Mouse (Mus musculus) gastrocnemius, adult 2 months (tissue): ENCODE results near the gene Gmip. TPM values are rescaled to one million over a fixed set of nuclear protein-coding genes. Genes with fewer than 3 reads are reported as not detected.

ENCODE experiments used
- DNase-seq: peaks from one replicate; pipeline ENCODE4 v3.0.0; 2022
- H3K27ac ChIP-seq: fragments of 200-600 bp; 2 replicates; pipeline ENCODE4 v1.8.1; 2022; ENCODE audit warnings: mild to moderate bottlenecking
- H3K4me3 ChIP-seq: fragments of 200-600 bp; 2 replicates; pipeline ENCODE4 v1.8.1; 2022; ENCODE audit warnings: mild to moderate bottlenecking, moderate library complexity
- CTCF ChIP-seq: fragments of 200-600 bp; IDR thresholded peaks from 2 replicates; pipeline ENCODE4 v1.8.1; 2022; ENCODE audit warnings: antibody characterized with exemption, mild to moderate bottlenecking, moderate library complexity
- intact Hi-C: fragments of 180-260 bp; cut with DNase I; formaldehyde crosslinking; loops from one replicate; pipeline ENCODE4 v1.15.1; 2025
- total RNA-seq, 2 experiments: library from RNA; stranded (reverse); gene quantifications; 2 replicates each; pipeline ENCODE4 v1.2.3; 2021

Gene Gmip
- total RNA-seq, 2 experiments from 2014 or later, result 3.8 to 5.3 TPM

DNA sequence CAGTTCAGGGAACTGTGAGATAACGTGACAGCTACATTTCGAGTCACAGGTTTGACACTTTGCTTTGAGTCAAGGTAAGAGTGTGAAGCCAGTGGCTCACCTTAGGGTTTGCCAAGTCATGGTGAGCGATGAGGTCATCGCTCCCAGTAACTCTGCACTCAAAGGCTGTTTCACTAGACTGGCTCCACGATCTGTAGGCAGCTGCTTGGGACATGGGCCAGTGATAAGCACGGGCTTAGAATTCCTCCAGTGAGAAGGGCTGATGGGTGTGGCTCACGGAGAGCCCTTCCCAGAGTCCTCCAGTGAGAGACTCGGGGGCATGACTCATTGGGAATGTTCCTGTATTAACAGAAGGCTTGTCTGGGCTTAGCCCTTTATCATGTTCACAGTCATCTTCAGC is 40.5 kb downstream of the Gmip start:
- no peak for DNase-seq
- intact Hi-C loops, result no loop called here
- no peak for TF ChIP-seq CTCF
- Histone ChIP-seq H3K27ac (no peak overlapping the region), H3K4me3 (no peak overlapping the region)

DNA sequence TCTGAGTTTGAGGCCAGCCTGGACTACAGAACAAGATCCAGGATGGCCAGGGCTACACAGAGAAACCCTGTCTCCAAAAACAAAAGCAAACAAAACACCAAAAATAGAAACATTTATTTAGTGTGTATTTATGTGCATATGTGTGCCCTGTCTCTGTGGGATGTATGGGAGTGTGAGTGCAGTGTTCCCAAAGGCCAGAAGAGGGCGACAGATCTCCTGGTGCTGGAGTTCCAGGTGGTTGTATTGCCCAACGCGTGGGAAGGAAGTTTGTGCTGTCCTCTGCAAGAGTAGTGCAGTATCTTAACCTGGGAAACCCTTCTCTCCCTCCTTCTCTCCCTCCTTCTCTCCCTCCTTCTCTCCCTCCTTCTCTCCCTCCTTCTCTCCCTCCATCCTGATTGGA is 41.4 kb downstream of the Gmip start:
- H3K27ac ChIP-seq, result no peak overlapping the region
- intact Hi-C loops, result no loop called here
- no peak overlapping the region for H3K4me3 ChIP-seq
- no peak for DNase-seq
- TF ChIP-seq CTCF, result peak; percentile 35

DNA sequence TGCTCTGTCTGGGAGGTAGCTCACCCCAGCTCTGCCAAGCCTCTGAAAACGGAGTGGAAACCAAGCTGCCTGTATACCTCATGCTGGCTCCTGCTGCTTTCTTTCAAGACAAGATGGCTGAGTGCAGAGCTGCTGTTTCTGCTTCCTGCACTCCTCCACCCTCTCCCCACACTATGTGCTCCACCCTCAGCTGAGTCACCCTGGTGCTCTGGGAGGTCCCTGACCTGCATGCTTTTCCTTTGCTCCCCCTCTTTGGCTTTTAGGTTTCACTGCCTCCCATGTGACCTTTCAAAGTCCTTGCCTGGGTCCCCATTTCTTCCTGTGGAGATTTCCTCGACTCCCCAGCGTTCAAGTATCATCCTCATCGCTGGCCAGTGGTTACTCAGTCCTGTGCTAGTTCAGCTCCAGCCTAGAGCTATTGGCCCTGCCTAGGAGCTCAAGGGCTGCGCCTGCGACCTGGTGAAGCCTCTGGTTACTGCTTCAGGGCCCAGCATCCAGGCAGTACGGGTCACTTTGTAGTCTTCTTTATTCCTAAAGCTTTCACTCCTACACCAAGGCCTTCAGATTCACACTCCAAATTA is 42.5 kb downstream of the Gmip start:
- no peak overlapping the region for H3K4me3 ChIP-seq
- TF ChIP-seq CTCF, result no peak
- intact Hi-C loops, result no loop called here
- H3K27ac ChIP-seq, result no peak overlapping the region
- no peak for DNase-seq

DNA sequence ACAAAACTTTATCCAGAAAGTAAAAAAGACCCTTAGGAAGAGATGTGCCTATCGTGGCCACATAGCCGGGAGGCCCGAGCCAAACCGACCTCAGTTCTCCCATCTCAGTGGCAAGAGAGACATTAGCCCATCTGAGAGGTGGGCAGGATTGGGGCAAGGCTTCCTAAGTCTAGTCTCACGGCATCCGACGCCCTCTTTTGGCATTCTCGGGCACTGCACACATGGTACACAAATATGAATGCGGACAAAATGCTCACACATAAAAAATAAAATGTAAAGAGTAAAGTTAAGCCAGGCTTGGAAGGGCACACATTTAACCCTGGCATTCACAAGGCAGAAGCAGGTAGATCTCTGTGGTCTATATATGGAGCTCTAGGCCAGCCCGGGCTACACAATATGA is 45.4 kb downstream of the Gmip start:
- Histone ChIP-seq H3K4me3 (no peak overlapping the region), H3K27ac (no peak overlapping the region)
- DNase-seq, result no peak
- intact Hi-C loops, result no loop called here
- no peak for TF ChIP-seq CTCF

DNA sequence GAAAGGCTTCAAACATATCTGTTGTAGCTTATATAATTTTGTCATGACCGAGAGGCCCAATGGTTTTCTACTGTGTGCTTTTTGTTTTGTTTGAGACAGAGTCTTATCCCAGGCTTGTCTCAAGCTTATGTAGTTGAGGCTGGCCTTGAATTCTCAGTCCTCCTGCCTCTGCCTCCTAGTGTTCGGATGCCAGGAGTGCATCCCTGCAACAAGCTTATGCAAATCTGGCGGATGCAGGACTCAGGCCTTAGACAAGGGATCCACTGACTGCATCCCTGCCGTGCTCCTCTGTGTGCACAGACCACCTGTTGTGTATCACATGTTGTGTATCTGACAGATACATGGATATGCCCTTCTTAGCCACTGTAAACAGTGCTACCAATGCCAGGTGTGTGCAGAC is 52.3 kb downstream of the Gmip start:
- DNase-seq, result no peak
- no peak; the same call in 1 of the 2 replicates for TF ChIP-seq CTCF
- Histone ChIP-seq H3K27ac (no peak overlapping the region), H3K4me3 (no peak overlapping the region)
- intact Hi-C loops, result no loop called here

DNA sequence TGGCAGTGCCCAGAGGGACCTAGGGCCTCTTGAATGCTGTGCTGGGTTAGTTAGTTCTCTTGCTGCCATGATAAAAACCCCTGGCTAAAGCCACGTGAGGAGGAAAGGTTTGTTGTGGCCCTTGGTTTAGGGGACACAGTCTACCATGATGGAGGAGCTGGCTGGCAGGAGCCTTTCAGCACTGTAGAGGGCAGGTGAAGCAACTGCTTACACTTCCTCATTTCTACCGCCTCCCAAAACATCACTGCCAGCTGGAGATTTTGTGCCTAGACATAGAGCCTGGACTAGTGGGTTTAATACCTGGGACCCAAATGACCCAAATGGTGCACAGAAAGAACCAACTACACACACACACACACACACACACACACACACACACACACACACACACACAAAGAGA is 52.8 kb downstream of the Gmip start:
- intact Hi-C loops, result no loop called here
- H3K4me3 ChIP-seq, result no peak overlapping the region
- DNase-seq, result no peak
- H3K27ac ChIP-seq, result no peak overlapping the region
- TF ChIP-seq CTCF, result no peak

DNA sequence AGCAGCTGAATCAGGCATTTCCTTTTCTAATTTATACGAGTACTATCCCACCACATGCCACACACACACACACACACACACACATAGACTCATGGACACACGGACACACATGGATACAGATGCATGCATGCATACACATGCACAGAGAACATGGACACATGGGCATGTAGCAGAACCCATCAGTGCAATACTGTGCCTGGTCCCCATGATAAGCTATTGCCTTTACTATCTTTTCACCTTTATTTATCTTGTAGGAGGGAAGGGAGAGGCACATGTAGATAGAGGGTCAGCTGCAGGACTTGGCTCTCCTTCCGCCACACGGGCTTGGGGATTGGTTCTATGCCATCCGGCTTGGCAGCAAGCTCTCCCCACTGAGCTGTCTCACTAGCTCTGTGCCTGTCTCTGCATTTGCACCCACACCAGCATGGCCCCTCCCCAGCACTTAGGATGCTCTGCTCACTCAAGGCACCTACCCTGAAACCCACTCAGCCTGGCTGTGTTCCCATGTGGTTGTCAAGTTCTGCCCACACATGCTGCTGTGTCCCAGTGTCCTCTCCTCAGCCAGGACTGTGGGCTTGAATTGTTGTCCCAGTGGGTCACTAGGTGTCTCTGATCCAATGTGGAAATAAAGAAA is 55.0 kb downstream of the Gmip start:
- Histone ChIP-seq H3K4me3 (no peak overlapping the region), H3K27ac (no peak overlapping the region)
- no peak for TF ChIP-seq CTCF
- intact Hi-C loops, result no loop called here
- DNase-seq, result no peak

DNA sequence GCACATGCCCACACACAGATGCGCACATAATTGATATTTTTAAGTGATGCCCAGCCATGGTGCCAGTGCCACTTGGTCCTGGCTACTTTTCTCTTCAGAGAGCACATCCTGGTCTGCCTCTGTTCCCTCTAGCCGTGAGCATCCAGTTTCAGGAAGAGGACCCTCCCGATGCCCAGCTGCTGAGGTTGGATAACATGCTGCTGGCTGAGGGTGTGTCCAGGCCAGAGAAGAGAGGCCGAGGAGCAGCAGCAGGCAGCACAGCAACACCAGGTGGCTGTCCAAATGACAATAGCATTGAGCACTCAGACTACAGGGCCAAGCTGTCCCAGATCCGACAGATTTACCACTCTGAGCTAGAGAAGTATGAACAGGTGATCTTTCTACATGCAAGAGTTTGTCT is 55.7 kb downstream of the Gmip start:
- no peak overlapping the region for H3K4me3 ChIP-seq
- H3K27ac ChIP-seq, result no peak overlapping the region
- DNase-seq, result no peak
- intact Hi-C loops, result no loop called here
- TF ChIP-seq CTCF, result no peak

DNA sequence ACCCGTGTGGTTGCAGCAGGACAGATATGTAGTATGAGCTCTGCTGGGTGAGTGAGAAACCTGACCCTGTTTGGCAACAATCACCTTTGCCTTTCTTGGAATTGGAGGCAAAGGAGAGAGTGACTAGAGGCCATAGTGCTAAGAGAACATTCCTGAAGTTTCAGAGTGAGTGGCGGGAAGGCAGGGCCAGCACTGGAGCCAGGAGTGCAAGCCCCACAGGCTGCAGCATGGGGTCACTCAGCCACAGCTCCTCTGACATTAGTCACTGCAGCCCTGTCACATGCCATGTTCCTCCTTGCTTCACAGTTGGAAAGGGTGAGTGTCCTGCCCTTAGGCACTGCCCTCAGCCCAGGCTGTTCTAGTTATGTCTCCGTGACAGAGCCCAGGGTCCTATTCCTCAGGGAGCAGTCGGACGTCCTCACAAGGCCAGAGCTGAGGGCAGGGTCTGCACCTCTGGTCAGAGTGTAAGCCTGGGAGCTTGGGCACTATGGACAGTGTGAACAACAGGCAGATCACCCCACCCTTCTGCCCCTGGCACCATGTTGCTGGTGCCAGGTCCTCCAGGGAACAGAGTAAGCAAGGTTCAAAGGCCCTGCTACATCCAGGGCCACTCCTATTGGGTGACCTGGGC is 59.3 kb downstream of the Gmip start:
- TF ChIP-seq CTCF, result no peak
- intact Hi-C loops, result no loop called here
- DNase-seq, result no peak
- peak overlapping the region; percentile 73 for H3K27ac ChIP-seq
- no peak overlapping the region for H3K4me3 ChIP-seq

DNA sequence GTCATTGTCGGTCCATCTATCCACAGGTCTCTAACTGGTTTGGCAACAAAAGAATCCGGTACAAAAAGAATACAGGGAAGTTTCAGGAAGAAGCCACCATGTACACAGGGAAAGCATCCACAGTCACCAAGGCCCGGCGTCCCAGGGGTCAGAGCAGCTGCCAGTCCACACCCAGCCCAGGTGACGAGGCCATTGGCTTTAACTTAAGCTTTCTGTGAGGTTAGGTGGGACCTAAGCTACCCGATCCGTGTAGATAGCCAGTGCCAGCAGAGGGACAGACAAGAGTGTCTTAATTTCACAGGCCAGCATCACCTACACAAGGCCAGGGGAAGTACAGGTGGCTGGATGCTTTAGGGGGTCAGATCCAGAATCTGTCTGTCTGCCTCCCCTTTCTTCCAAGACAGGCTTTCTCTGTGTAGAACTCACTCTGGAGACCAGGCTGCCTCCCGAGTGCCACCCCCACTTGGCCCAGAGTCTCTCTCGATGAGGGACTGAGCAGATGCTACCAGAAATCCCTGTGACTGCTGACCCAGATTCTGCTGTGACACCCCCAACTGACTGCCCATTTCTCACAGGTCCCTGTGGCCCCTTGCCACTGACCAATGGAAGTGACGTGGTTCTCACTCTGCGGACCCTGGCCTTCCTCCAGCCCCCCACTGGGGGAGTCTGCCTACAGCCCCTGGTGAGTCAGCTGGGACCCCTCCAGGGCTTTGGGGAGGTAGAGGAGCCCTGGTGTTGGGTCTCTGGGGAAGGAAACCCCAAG is 61.7 kb downstream of the Gmip start:
- H3K4me3 ChIP-seq, result no peak overlapping the region
- no peak for TF ChIP-seq CTCF
- intact Hi-C loops, result loop anchor here (10.0 kb wide), 1 partner anchor 245 kb away; the partner anchor contains the start of gene Zfp868
- no peak overlapping the region for H3K27ac ChIP-seq
- DNase-seq, result no peak

DNA sequence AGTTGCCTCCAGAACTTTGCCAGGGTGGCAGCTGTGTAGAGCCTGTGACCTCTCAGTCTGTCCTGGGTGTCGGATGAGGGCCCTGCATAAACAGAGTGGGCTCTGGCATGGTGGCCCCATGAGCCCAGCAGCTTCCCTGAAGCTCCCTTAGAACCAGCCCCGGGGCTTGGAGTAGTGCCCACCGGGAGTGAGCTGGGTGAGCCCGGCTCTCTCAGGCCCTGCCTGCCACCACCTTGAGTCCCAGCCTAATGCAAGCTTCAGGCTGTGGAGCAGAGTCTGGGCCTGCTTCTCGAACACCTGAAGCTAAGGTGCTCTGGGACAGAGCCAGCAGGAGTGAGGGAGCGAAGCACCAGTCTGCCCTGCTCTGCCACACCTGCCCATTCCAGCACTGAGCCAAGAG is 62.4 kb downstream of the Gmip start:
- Histone ChIP-seq H3K27ac (no peak overlapping the region), H3K4me3 (no peak overlapping the region)
- intact Hi-C loops, result loop anchor here (10.0 kb wide), 1 partner anchor 246 kb away; the partner anchor contains the start of gene Zfp868
- no peak for DNase-seq
- TF ChIP-seq CTCF, result no peak

Other genes starting within 250 kb of the Gmip start
- gene Zfp868, start 183.1 kb upstream of the Gmip start, total RNA-seq, result 1 to 10 TPM; 5.7 to 6.2 TPM
- under 1 TPM; 0.74 to 0.75 TPM for gene Zfp964, start 154.2 kb upstream of the Gmip start, total RNA-seq
- 10 to 100 TPM; 15.0 to 15.9 TPM for gene Zfp869, start 98.0 kb upstream of the Gmip start, total RNA-seq
- gene Zfp963, start 58.7 kb upstream of the Gmip start, total RNA-seq, result 1 to 10 TPM; 3.4 to 4.1 TPM
- 1 to 10 TPM; 2.4 to 3.0 TPM for gene Gm20422, start 33.8 kb upstream of the Gmip start, total RNA-seq
- gene Atp13a1, start 17.5 kb upstream of the Gmip start, total RNA-seq, result 10 to 100 TPM in 1 of 2 experiments, 1 to 10 TPM in 1; 9.9 to 10.4 TPM
- 10 to 100 TPM; 15.6 to 17.1 TPM for gene Zfp866, start 17.5 kb upstream of the Gmip start, total RNA-seq
- under 1 TPM in 1 of 2 experiments, not detected in 1; 0.14 TPM for gene Lpar2, start 13.8 kb downstream of the Gmip start, total RNA-seq
- gene Pbx4, start 23.8 kb downstream of the Gmip start, total RNA-seq, result not detected
- gene Cilp2, start 79.0 kb downstream of the Gmip start, total RNA-seq, result 10 to 100 TPM in 1 of 2 experiments, 1 to 10 TPM in 1; 3.5 to 18.9 TPM
- not detected for gene Tssk6, start 93.5 kb downstream of the Gmip start, total RNA-seq
- 100 to 1,000 TPM; 312 to 399 TPM for gene Ndufa13, start 93.9 kb downstream of the Gmip start, total RNA-seq
- gene Yjefn3, start 94.0 kb downstream of the Gmip start, total RNA-seq, result 10 to 100 TPM in 1 of 2 experiments, 1 to 10 TPM in 1; 9.5 to 14.5 TPM
- 10 to 100 TPM; 26.5 to 32.6 TPM for gene Gatad2a, start 187.7 kb downstream of the Gmip start, total RNA-seq
- gene Mau2, start 234.1 kb downstream of the Gmip start, total RNA-seq, result 10 to 100 TPM; 24.8 to 31.0 TPM
- gene Sugp1, start 234.1 kb downstream of the Gmip start, total RNA-seq, result 10 to 100 TPM; 16.8 to 21.0 TPM